Mouse (Mus musculus) ES-Bruce4 (cell line): ENCODE data around the gene 1190005I06Rik. TPM values are rescaled to one million over a fixed set of nuclear protein-coding genes. Genes with fewer than 3 reads are reported as not detected.

Experiments used
- H3K27ac ChIP-seq: 2 replicates; pipeline ENCODE4 v1.5.1; 2012; ENCODE audit warnings: low read length, inconsistent platforms; ENCODE audit not compliant: insufficient read depth
- H3K27me3 ChIP-seq: 2 replicates; pipeline ENCODE4 v1.6.1; 2012; ENCODE audit warnings: mild to moderate bottlenecking, low read length, inconsistent platforms; ENCODE audit not compliant: control insufficient read depth, poor library complexity, insufficient read depth, severe bottlenecking
- H3K36me3 ChIP-seq: 2 replicates; pipeline ENCODE4 v1.6.1; 2012; ENCODE audit warnings: inconsistent platforms, mild to moderate bottlenecking, low read length, moderate library complexity; ENCODE audit not compliant: control insufficient read depth, poor library complexity, insufficient read depth, severe bottlenecking
- H3K4me1 ChIP-seq: one replicate; pipeline ENCODE4 v1.8.1; 2011; ENCODE audit warnings: low read length; ENCODE audit not compliant: control insufficient read depth, insufficient read depth
- H3K4me3 ChIP-seq: 2 replicates; pipeline ENCODE4 v1.5.1; 2011; ENCODE audit warnings: low read depth, mild to moderate bottlenecking, low read length
- H3K9ac ChIP-seq: 2 replicates; pipeline ENCODE4 v1.6.1; 2012; ENCODE audit warnings: low read depth, mild to moderate bottlenecking, inconsistent platforms; ENCODE audit not compliant: poor library complexity, severe bottlenecking
- H3K9me3 ChIP-seq: replicated peaks from 2 replicates; pipeline ENCODE4 v1.6.1; 2012; ENCODE audit warnings: mild to moderate bottlenecking, low read length, inconsistent platforms; ENCODE audit not compliant: control insufficient read depth, poor library complexity, insufficient read depth, severe bottlenecking
- CTCF ChIP-seq: IDR thresholded peaks from one replicate; pipeline ENCODE4 v1.8.1; 2011; ENCODE audit warnings: low read depth, low read length
- EP300 ChIP-seq: IDR thresholded peaks from 2 replicates; pipeline ENCODE4 v1.6.1; 2011; ENCODE audit warnings: low read depth, low read length; ENCODE audit not compliant: insufficient read depth
- POLR2A ChIP-seq: IDR thresholded peaks from one replicate; pipeline ENCODE4 v1.8.1; 2011; ENCODE audit warnings: low read length; ENCODE audit not compliant: insufficient read depth
- polyA plus RNA-seq: library from polyadenylated mRNA; stranded (reverse); fragments of >200 nt; gene quantifications from 2 replicates; pipeline ENCODE4 v1.2.4, GENCODE M21; 2011; ENCODE audit warnings: low read depth; ENCODE audit not compliant: missing spikeins, insufficient read depth, insufficient read length

The 1190005I06Rik gene
- polyA plus RNA-seq, 1 experiment = 12.4 TPM

DNA sequence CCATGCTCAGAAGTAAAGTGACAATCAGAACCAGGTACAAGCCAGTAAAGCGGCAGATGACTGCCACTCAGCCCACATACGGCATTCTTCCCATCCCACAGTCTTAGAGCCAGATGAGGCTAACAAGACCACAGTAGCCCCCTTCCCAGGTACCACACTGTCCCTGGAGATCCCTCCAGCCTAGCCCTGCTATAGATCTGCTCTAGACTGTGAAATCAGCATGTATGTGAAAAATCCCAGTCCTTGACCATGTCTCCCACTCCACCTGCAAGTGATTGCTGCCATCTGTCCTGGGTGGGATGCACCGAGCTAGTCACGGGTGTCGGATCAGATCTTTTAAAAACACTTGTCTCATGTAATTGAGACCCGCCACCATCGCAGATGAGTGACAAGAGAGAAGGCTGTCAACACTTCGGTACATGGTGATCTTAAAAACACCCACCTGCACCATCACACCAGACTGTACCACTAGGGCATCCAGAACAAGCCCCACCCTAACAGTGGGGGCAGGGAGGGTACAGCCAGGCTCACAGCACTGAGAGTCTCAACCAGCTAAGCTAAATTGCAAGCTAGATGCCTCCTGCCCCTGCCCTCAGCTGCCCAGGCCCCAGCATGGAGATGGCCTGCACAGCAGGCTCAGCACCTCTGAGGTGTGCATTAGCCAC, 67.0 kb downstream of the 1190005I06Rik start:
- Histone ChIP-seq H3K27ac (no peak overlapping the region), H3K4me1 (no peaks in the 10 kb centered on the region), H3K4me3 (no peak overlapping the region), H3K36me3 (peaks cover 53% of the 10 kb centered on the region), H3K9ac (no peak overlapping the region), H3K27me3 (no peaks in the 10 kb centered on the region), H3K9me3 (no peaks in the 10 kb centered on the region)
- no peak for TF ChIP-seq EP300

DNA sequence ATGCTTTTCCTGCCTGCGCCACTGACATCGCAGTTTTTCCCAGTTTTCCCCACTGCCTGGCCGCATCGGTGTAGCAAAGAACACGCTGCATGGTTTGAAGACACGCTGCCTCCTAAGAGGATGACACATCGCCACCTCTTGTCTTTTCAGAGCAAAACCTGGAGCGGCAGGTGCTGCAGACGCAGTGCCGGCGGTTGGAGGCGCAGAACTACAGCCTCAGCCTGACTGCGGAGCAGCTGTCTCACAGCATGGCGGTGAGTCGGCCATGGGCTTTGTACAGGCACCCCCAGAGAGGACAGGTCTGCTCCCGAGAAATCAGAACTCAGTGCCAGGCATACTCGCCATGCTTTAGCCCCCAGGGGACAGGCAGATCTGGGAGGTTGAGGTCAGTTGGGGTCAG, 69.6 kb downstream of the 1190005I06Rik start:
- Histone ChIP-seq H3K36me3 (peaks cover 78% of the 10 kb centered on the region), H3K9ac (no peak overlapping the region), H3K4me1 (peaks cover 3% of the 10 kb centered on the region), H3K27ac (no peak overlapping the region), H3K4me3 (no peak overlapping the region), H3K9me3 (no peaks in the 10 kb centered on the region), H3K27me3 (no peaks in the 10 kb centered on the region)
- no peak for TF ChIP-seq CTCF
- TF ChIP-seq EP300 = no peak
- no peak for TF ChIP-seq POLR2A

DNA sequence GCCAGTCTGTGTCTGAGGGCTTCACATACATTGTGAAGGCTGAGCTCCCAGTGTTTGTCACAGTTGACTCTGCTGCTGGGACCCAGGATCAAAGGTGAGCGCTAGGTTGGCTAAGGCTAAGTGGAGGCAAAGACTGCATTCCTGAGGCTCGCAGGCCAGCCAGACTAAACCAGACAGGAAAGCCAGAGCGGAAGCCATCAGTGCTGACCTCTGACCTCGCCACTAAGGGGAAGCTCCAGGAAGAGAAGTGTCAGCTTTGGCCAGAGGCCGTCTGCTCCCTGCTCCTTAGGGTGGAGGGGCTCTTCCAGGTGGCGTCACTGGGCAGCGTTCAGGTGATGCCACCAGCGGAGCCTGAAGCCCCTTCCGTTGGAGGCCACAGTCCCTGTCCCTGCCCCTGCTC, 71.6 kb downstream of the 1190005I06Rik start:
- H3K4me3 ChIP-seq = no peak overlapping the region
- no peak overlapping the region for H3K9ac ChIP-seq
- peaks cover 95% of the 10 kb centered on the region for H3K36me3 ChIP-seq
- no peak for TF ChIP-seq CTCF
- TF ChIP-seq POLR2A = no peak
- no peak for TF ChIP-seq EP300
- H3K27me3 ChIP-seq = no peaks in the 10 kb centered on the region
- H3K27ac ChIP-seq = no peak overlapping the region
- H3K9me3 ChIP-seq = no peaks in the 10 kb centered on the region
- peaks cover 3% of the 10 kb centered on the region for H3K4me1 ChIP-seq

DNA sequence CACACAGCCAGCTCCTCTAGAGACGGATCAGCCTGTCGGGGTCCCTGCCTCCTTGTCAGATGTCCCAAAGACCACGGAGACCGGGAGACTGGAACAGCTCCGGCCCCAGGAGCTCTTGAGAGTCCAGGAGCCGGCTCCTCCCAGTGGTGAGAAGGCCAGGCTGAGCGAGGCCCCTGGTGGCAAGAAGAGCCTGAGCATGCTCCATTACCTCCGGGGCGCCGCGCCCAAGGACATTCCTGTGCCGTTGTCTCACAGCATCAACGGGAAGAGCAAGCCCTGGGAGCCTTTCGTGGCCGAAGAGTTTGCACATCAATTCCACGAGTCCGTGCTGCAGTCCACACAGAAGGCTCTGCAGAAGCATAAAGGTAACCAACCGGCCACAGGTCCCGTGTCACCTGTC, 72.5 kb downstream of the 1190005I06Rik start:
- Histone ChIP-seq H3K27me3 (no peaks in the 10 kb centered on the region), H3K4me1 (peaks cover 3% of the 10 kb centered on the region), H3K36me3 (peaks cover 89% of the 10 kb centered on the region), H3K9me3 (no peaks in the 10 kb centered on the region), H3K9ac (no peak overlapping the region), H3K4me3 (no peak overlapping the region), H3K27ac (no peak overlapping the region)
- TF ChIP-seq CTCF (no peak), EP300 (no peak), POLR2A (no peak)

DNA sequence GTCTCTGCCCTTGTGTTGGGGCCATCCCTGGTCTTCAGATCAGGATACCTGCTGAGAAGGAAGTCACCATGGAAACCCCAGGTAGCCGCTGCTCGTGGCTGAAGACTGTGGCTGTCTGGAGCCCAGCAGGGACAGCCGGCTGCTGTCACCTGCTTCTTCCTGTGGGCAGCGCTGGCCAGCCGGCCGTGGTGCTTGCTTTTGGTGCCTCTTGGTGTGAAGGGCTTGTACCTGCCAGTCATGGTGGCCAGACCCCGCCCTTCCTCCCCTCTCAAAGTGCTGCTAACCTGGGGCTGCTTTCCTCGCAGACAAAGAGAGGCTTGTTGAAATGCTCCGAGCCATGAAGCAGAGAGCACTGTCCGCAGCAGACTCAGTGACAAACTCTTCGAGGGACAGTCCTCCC, 73.6 kb downstream of the 1190005I06Rik start:
- H3K9ac ChIP-seq = no peak overlapping the region
- peaks cover 3% of the 10 kb centered on the region for H3K4me1 ChIP-seq
- no peaks in the 10 kb centered on the region for H3K9me3 ChIP-seq
- TF ChIP-seq POLR2A = no peak
- TF ChIP-seq EP300 = no peak
- no peak for TF ChIP-seq CTCF
- H3K36me3 ChIP-seq = peaks cover 88% of the 10 kb centered on the region
- H3K4me3 ChIP-seq = no peak overlapping the region
- H3K27me3 ChIP-seq = no peaks in the 10 kb centered on the region
- H3K27ac ChIP-seq = no peak overlapping the region

DNA sequence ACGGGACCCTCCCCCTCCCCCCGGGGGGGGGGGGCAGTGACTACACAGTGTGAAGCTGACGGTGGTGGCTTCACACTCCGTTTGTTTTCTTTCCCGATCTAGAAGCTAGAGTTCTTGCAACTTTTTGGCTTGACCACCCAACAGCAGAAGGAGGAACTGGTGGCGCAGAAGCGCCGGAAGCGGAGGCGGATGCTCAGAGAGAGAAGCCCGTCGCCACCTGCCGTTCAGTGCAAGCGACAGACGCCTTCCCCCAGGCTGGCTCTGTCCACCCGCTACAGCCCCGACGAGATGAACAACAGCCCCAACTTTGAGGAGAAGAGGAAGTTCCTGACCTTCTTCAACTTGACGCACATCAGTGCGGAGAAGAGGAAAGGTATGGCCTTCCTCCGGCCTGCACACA, 74.9 kb downstream of the 1190005I06Rik start:
- H3K36me3 ChIP-seq = peaks cover 81% of the 10 kb centered on the region
- no peak overlapping the region for H3K4me3 ChIP-seq
- H3K9me3 ChIP-seq = no peaks in the 10 kb centered on the region
- TF ChIP-seq CTCF (peak; percentile 26), EP300 (no peak), POLR2A (no peak)
- H3K9ac ChIP-seq = no peak overlapping the region
- H3K27ac ChIP-seq = no peak overlapping the region
- no peaks in the 10 kb centered on the region for H3K27me3 ChIP-seq
- peaks cover 3% of the 10 kb centered on the region for H3K4me1 ChIP-seq

DNA sequence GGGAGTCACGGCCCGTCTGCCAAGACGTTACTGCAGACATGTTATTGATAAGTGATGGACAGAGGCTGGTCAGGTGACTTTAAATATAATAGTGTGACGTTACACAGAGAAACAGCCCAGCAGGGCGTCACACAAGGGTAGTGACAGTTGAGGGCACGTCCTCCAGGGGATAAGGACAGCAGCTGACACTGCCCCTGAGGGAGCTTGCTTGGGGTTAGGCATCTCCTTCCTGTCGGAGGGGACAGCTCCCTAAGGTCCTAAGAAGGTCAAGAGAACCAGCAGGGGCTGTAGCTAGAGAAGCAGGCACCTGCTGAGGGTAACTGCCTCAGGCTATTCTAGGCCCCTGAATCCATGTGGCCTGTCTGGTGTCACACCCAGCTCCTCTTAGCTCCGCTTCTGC, 75.9 kb downstream of the 1190005I06Rik start:
- no peak overlapping the region for H3K27ac ChIP-seq
- TF ChIP-seq POLR2A = no peak

More for the DNA sequence above, 75.9 kb downstream of the 1190005I06Rik start:
- H3K9ac ChIP-seq = no peak overlapping the region
- H3K27me3 ChIP-seq = no peaks in the 10 kb centered on the region
- H3K4me3 ChIP-seq = no peak overlapping the region
- peaks cover 3% of the 10 kb centered on the region for H3K4me1 ChIP-seq
- H3K9me3 ChIP-seq = no peaks in the 10 kb centered on the region
- H3K36me3 ChIP-seq = peaks cover 81% of the 10 kb centered on the region
